Mouse (Mus musculus): ENCODE results near the gene Scrn2. TPM values are rescaled to one million over a fixed set of nuclear protein-coding genes. Genes with fewer than 3 reads are reported as not detected.

Scrn2 gene
- polyA plus RNA-seq, 1 experiment from 2014 or later, result 15.0 TPM

GRCm38 (mm10) chr11:96995836-96996772 lies 33.6 kb upstream of the Scrn2 start:
- Histone ChIP-seq H3K4me3 (no peak overlapping the region), H3K4me2 (no peak overlapping the region), H3K4me1 (peaks cover 13% of the 10 kb centered on the region), H3K27ac (no peak overlapping the region), H3K9ac (no peak overlapping the region), H3K9me3 (no peaks in the 10 kb centered on the region), H3K27me3 (replicated peaks) (no peaks in the 10 kb centered on the region), H3K36me3 (replicated peaks) (no peaks in the 10 kb centered on the region)
- no peak for ATAC-seq (replicated peaks)
- 79% methylated on average over 15 of the region's 15 CpGs for WGBS

- Histone ChIP-seq H3K36me3 (replicated peaks) (no peaks in the 10 kb centered on the region), H3K9ac (peak overlapping the region; percentile 41), H3K4me3 (peak overlapping the region; percentile 26), H3K4me1 (peaks cover 13% of the 10 kb centered on the region), H3K4me2 (peak overlapping the region; percentile 52), H3K27me3 (replicated peaks) (no peaks in the 10 kb centered on the region), H3K27ac (no peak overlapping the region; the same call in 1 of the 2 replicates), H3K9me3 (no peaks in the 10 kb centered on the region)
- ATAC-seq (replicated peaks), result 0 out of 2 replicates have a peak, but pooled peaks have one; percentile 17
- 8% methylated on average over 17 of the region's 17 CpGs for WGBS
These were observed 32.9 kb upstream of the Scrn2 start for GRCm38 (mm10) chr11:96996773-96997379.

GRCm38 (mm10) chr11:96997380-96997956 lies 32.3 kb upstream of the Scrn2 start:
- H3K4me3 ChIP-seq, result peak overlapping the region; percentile 26
- no peaks in the 10 kb centered on the region for H3K27me3 ChIP-seq (replicated peaks)
- H3K36me3 ChIP-seq (replicated peaks), result no peaks in the 10 kb centered on the region
- 5% methylated on average over 30 of the region's 30 CpGs for WGBS
- peak; percentile 14; the same call in 1 of the 2 replicates for ATAC-seq (replicated peaks)
- peak overlapping the region; percentile 41 for H3K9ac ChIP-seq
- H3K4me2 ChIP-seq, result peak overlapping the region; percentile 52
- H3K9me3 ChIP-seq, result no peaks in the 10 kb centered on the region
- no peak overlapping the region; the same call in 1 of the 2 replicates for H3K27ac ChIP-seq
- peaks cover 13% of the 10 kb centered on the region for H3K4me1 ChIP-seq

GRCm38 (mm10) chr11:97003170-97003569 lies 26.6 kb upstream of the Scrn2 start:
- Histone ChIP-seq H3K27me3 (replicated peaks) (no peaks in the 10 kb centered on the region), H3K4me3 (no peak overlapping the region), H3K4me2 (no peak overlapping the region), H3K4me1 (no peaks in the 10 kb centered on the region), H3K9ac (no peak overlapping the region), H3K9me3 (no peaks in the 10 kb centered on the region), H3K27ac (no peak overlapping the region), H3K36me3 (replicated peaks) (no peaks in the 10 kb centered on the region)
- no peak for ATAC-seq (replicated peaks)
- 37% methylated on average over 5 of the region's 5 CpGs for WGBS

GRCm38 (mm10) chr11:97007093-97007794 lies 22.5 kb upstream of the Scrn2 start:
- no peak overlapping the region for H3K4me2 ChIP-seq
- WGBS, result 70% methylated on average over 9 of the region's 9 CpGs
- no peaks in the 10 kb centered on the region for H3K36me3 ChIP-seq (replicated peaks)
- H3K9ac ChIP-seq, result no peak overlapping the region
- ATAC-seq (replicated peaks), result no peak
- no peaks in the 10 kb centered on the region for H3K9me3 ChIP-seq
- peaks cover 8% of the 10 kb centered on the region; the same call in 1 of the 2 replicates for H3K27me3 ChIP-seq (replicated peaks)
- H3K4me3 ChIP-seq, result no peak overlapping the region
- no peak overlapping the region for H3K27ac ChIP-seq
- H3K4me1 ChIP-seq, result no peaks in the 10 kb centered on the region

GRCm38 (mm10) chr11:97009198-97009790 lies 20.4 kb upstream of the Scrn2 start:
- no peak overlapping the region for H3K27ac ChIP-seq
- no peak overlapping the region for H3K4me2 ChIP-seq
- no peaks in the 10 kb centered on the region for H3K4me1 ChIP-seq
- WGBS, result 71% methylated on average over 8 of the region's 8 CpGs
- ATAC-seq (replicated peaks), result no peak
- H3K4me3 ChIP-seq, result no peak overlapping the region
- no peaks in the 10 kb centered on the region for H3K36me3 ChIP-seq (replicated peaks)
- no peak overlapping the region for H3K9ac ChIP-seq
- peaks cover 8% of the 10 kb centered on the region; the same call in 1 of the 2 replicates for H3K27me3 ChIP-seq (replicated peaks)
- no peaks in the 10 kb centered on the region for H3K9me3 ChIP-seq

- no peak within 1 kb of the TSS for H3K9ac ChIP-seq
- peaks cover under 1% of the 10 kb centered on the region; the same call in 1 of the 2 replicates for H3K4me1 ChIP-seq
- no peak within 1 kb of the TSS for H3K4me3 ChIP-seq
- no peaks in the 10 kb centered on the region for H3K9me3 ChIP-seq
- ATAC-seq (replicated peaks), result no peak
- no peak within 1 kb of the TSS for H3K27ac ChIP-seq
- no peak within 1 kb of the TSS for H3K4me2 ChIP-seq
- no peaks in the 10 kb centered on the region for H3K36me3 ChIP-seq (replicated peaks)
- whole genome bisulfite sequencing, result 27% methylated on average over 8 of the region's 8 CpGs
- peaks cover 42% of the 10 kb centered on the region for H3K27me3 ChIP-seq (replicated peaks)
These were observed 16.5 kb upstream of the Scrn2 start, which contains the start of gene Sp6 for GRCm38 (mm10) chr11:97013121-97013670. Gene Sp6 (plus strand): TSS chr11:97013394.

- Histone ChIP-seq H3K27ac (no peak overlapping the region), H3K4me1 (peaks cover 24% of the 10 kb centered on the region), H3K4me2 (peak overlapping the region; percentile 53), H3K4me3 (peak overlapping the region; percentile 31; the same call in 1 of the 2 replicates), H3K9ac (no peak overlapping the region), H3K36me3 (replicated peaks) (no peaks in the 10 kb centered on the region), H3K27me3 (replicated peaks) (peaks cover 78% of the 10 kb centered on the region), H3K9me3 (no peaks in the 10 kb centered on the region)
- no peak for ATAC-seq (replicated peaks)
- under 1% methylated on average over 36 of the region's 36 CpGs for WGBS
These were observed 11.8 kb upstream of the Scrn2 start for GRCm38 (mm10) chr11:97017696-97018582.

GRCm38 (mm10) chr11:97018583-97019344 lies 11.0 kb upstream of the Scrn2 start:
- ATAC-seq (replicated peaks), result no peak
- H3K4me1 ChIP-seq, result peaks cover 24% of the 10 kb centered on the region
- no peak overlapping the region for H3K9ac ChIP-seq
- peaks cover 86% of the 10 kb centered on the region for H3K27me3 ChIP-seq (replicated peaks)
- under 1% methylated on average over 66 of the region's 68 CpGs for WGBS
- H3K36me3 ChIP-seq (replicated peaks), result no peaks in the 10 kb centered on the region
- no peak overlapping the region for H3K27ac ChIP-seq
- H3K9me3 ChIP-seq, result no peaks in the 10 kb centered on the region
- H3K4me2 ChIP-seq, result peak overlapping the region; percentile 53
- H3K4me3 ChIP-seq, result peak overlapping the region; percentile 31

GRCm38 (mm10) chr11:97019345-97019708 lies 10.4 kb upstream of the Scrn2 start:
- H3K9ac ChIP-seq, result no peak overlapping the region
- no peak overlapping the region for H3K27ac ChIP-seq
- no peak for ATAC-seq (replicated peaks)

More at GRCm38 (mm10) chr11:97019345-97019708, 10.4 kb upstream of the Scrn2 start:
- Histone ChIP-seq H3K27me3 (replicated peaks) (peaks cover 92% of the 10 kb centered on the region), H3K4me1 (peaks cover 24% of the 10 kb centered on the region), H3K4me3 (no peak overlapping the region), H3K4me2 (no peak overlapping the region), H3K36me3 (replicated peaks) (no peaks in the 10 kb centered on the region), H3K9me3 (no peaks in the 10 kb centered on the region)
- WGBS, result 3% methylated on average over 13 of the region's 13 CpGs

All from midbrain, embryonic 15.5 days (tissue).